Mouse (Mus musculus) inflammation-experienced regulatory T-cells, adult 16 weeks (primary cell): Measurements from ENCODE around the gene Magee2. TPM values are rescaled to one million over a fixed set of nuclear protein-coding genes. Genes with fewer than 3 reads are reported as not detected.

Experiments
- polyA plus RNA-seq: library from polyadenylated mRNA; unstranded; fragments of 100-300 nt; shearing (Covaris generic); gene quantifications from one replicate; pipeline ENCODE4 v1.2.1, GENCODE M21; 2017

Gene Magee2
- 0.24 TPM for polyA plus RNA-seq

GRCm38 (mm10) chrX:104856751-104857341 lies at the start of gene Magee2:
Gene Magee2, minus strand, starts transcription at chrX:104857267.

Other genes starting within 250 kb of the Magee2 start
- gene Zdhhc15, start 186.2 kb downstream of the Magee2 start, polyA plus RNA-seq: 15.5 TPM
- 32.3 TPM for gene Pbdc1, start 222.5 kb upstream of the Magee2 start, polyA plus RNA-seq